Mouse (Mus musculus): Measurements from ENCODE around the gene Slc16a12.

Gene Slc16a12

DNA sequence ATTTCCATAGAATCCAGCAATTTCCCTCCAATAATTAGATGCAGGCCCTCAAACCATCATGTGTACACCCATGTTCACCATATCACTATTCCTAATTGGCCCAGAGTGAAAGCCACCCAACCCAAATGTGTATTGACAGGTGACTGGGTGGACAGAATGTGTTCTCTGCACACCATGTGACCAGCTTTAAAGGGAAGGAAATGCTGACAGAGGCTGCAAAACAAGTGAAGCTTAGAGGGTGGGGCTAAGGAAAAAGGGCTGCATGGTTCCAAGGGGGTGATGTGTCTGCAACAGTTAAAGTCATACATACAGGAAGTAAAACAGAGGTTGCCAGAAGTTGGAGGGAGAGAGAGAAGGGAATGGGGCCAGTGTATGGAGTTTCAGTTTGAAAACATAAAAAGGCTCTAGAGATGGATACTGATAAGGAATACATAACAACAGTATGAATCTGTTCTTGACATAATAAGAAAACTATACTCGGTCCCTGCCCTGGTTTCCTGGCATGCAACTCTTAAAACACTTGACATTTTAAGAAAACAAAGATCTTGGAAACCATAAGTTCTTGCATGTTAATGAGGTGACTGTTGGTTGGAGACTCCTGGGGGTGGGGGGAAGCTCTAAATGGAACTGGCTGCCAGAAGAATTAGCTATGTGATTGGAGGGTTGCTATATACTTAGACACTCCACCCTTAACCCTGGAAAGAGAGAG, 20.7 kb downstream of the Slc16a12 start:
- no peak for DNase-seq (ENCODE audit: low read depth, low spot score)

DNA sequence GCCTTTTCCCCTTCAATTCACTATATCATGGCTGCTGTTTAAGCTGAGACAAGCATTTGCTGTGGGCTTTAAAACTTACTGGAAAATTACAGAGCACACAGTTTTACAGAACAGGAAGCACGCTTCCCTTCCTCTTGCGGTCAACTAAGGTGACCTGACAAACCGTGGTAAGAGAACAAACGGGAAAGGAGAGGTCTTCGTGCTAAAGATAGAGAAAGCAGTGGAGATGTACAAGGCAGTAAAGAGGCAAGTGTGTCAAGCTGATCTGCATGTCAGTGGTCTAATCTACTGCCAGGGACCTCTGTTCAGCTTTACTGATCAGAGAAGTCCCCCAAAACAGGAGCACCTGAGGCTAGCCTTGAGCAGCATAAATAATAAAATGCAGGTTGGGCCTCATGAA, 21.7 kb downstream of the Slc16a12 start:
- no peak for DNase-seq (ENCODE audit: low read depth, low spot score)

DNA sequence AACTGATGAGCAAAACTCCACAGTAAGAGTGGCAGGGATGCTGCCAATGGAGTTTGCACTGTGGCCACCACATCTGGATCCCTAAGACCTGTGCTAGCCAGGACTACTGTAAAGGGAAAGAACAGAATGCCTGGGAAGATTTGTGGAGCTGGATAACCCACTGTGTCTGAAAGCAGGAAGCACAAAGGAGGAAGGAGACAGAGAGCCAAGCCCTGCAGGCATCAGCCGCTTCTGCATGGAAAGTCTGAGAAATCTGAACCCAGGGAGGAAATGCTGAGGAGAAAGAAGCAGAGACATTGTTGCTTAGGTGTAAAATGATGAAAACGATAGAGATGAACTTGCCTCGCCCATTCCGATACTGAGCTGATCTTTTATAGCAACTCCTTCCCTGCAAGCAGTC, 22.5 kb downstream of the Slc16a12 start:
- DNase-seq (ENCODE audit: low read depth, low spot score) = no peak

DNA sequence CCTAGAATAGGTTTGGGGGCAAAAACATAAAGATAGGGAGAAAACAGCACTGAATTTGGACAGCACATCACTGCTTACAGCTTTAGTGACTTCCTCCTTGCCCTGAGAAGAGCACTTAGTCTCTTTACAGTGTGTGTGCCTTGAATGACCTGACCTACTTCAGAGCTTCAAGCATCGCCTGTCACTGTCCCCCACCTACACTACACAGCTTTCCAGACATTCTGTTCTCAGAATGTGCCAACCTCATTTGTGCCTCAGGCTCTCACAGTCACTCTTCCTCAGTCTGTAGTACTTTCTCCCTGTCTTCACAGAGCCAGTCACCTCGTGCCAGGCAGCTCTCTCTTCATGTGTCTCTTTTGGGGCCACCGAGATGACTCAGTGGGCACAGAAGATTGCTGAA, 24.5 kb downstream of the Slc16a12 start:
- DNase-seq (ENCODE audit: low read depth, low spot score) = no peak

DNA sequence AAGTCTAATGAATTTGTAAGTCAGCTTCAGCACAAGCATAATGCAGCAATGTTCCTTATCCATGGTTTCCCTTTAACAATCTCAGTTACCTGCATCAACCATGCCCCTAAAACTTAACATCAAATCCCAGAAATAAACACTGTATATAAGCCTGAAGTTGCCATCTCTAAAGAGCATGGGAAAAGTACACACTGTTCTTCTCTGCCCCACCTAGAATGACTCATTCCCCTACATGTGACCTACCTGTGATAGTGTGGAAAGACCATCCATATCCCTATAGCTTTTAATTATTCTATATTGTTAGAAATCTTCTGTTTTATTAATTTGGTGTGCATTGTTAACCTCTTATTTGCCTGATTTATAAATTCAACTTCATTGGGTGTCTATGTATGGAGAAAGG, 27.0 kb downstream of the Slc16a12 start:
- no peak for DNase-seq (ENCODE audit: low read depth, low spot score)

DNA sequence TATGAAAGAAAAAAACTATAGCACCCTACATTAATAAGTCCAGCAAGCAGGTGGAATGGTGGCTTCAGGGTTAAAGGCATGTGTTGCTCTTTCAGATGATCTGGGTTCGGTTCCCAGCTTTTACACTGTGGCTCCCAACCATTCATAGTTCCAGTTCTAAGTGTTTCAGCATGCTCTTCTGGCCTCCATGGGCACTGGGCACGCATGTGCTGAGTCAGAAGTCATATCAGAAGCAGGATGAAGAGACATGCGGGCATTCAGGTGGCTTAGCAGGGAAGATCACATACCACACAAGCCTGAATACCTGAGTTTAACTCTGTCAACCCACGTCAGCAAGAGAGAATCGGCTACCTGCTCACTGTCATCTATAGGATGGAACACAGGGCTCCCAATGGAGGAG, 28.1 kb downstream of the Slc16a12 start:
- no peak for DNase-seq (ENCODE audit: low read depth, low spot score)

DNA sequence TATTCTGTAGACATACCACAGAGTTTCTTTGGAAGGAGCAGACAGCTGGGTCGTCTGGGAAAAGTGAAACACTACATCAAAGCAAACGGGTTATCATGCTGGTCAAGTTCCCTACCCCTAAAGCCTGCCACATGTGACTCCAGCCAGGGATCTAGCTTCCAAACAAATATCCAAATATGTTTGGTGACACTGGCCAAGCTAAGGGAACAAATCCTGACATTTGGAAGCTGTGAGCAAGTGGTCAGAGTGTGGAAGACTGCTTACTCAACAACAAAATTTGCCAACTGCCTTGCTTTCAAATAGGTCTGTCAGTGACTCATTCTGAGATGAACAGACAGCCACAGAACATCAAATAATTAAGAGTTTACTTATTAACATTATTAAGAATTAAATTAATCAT, 28.6 kb downstream of the Slc16a12 start:
- no peak for DNase-seq (ENCODE audit: low read depth, low spot score)

DNA sequence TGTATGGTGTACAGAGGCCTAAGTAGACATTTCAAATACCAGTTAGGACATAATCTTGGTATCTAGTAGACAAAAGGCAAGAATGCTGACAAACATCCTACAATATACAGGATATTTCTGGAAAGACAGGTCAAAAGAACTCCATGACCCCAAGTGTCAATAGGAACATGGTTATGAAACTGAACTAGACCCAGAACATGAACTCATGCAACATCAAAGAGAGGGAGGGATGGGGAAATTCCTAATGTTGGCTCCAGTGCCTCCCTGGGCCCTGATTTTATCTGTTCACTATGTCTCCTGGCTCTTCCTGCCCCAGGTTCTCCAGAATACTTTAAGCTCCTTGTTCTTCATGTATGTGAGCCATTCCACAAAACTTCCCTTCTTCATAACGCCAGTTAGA, 31.2 kb downstream of the Slc16a12 start:
- DNase-seq (ENCODE audit: low read depth, low spot score) = no peak

DNA sequence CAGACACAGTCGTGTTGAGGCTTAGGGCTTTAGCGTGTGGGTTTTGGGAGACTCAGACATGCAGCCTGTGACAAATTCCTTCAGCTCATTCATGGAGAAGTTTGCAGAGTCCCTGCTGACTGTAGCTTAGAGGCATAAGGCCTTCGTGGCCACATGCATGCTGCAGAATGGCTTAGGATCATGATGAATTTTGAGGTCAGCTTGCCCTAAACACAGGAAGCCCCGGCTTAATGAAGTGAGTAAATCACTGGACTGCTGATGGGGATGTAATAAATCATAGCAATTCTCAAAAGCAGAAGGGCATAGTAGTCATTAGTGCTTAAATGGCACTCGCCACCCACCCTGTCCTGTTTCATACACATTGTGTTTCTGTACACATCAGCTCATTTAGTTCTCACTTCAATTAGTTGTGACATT, 32.8 kb downstream of the Slc16a12 start:
- DNase-seq (ENCODE audit: low read depth, low spot score) = no peak

DNA sequence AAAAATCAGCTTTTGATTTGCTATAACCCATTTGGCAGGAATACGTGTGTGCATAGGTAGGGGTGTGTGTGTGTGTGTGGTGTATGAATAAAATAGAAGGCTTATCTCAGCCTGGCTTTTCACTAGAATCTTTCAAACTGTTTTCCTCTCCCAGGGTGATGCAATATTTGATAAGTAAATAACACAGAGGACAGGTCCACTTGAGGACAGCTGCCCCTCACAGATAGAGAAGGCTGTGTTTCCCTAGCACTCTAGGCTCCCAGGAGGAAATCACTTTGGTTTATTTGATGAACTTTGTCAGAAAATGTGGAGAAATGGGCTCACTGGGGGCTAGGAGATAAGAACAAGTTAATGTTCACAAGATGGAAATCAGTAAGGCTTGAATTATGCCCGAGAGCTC, 35.0 kb downstream of the Slc16a12 start:
- DNase-seq (ENCODE audit: low read depth, low spot score) = no peak

DNA sequence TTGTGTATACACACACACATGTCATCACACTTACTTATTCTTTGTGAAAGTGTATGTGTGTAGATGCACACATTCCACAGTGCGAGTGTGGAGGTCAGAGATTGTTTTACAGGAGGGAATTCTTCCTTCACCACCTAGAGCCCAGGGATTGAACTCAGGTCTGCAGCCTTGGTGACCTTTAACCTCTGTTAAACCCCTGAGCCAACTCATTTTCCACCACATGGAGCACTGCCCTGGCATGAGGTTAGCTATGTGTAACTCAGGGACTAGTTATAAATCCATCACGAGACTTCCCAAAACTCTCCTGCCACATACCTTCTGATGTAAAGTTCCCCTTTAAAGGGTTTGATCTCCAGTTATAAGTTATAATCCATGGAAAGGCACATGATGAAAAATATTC, 38.9 kb downstream of the Slc16a12 start:
- no peak for DNase-seq (ENCODE audit: low read depth, low spot score)

DNA sequence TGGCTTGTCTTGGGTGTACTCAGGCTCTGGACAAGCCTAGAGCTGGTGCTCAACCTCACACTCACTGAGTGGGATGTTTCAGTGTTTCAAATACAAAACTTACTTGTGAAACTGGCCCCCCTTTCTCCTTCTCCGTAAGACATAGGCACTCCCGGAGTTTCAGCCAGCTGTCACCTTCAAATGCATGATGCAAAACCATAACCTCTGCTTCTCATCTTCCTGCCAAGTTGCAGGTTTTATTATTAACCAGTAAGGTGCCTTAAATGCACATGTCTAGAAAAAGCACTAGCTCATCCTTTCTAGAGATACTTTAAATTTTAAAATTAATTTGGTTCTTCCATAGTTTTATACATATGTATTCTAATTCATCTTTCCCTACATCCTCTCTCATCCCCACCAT, 39.5 kb downstream of the Slc16a12 start:
- no peak for DNase-seq (ENCODE audit: low read depth, low spot score)

DNA sequence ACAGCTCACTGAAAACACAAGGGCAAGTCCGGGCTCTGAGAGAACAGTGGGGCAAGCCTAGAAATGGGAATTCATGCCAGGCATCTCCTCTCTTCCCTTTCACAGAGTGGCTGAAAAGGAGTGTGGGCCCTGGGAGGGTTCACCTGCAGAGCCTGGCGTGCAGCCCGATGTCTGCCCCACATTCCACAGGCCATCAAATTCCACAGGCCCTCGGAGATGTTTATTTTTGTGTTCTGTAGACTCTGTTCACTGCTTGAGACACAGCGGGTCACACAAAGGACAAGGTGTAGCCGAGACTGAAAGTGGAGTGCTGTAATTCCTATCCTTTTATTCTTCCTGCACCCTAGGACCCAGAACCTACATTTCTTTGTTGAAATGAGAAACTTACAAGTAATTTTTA, 40.8 kb downstream of the Slc16a12 start:
- DNase-seq (ENCODE audit: low read depth, low spot score) = no peak

DNA sequence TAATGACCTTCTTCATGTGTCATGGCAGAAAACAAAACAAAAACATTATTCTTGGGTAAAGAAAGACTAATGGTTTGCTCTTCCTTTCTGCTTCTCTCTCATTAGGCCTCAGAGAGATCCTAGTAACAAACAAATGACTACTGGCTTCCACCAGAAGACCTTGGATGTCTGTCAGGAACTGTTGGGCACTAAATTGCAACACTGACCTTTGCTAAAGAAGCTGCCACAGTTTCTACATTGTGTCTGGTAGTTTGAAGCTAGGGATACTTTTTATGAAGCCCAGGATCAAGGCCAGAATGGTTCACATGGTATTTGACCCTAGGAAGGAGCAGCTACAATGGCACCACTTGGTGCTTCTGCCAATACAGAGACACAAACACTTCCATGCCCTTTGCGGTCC, 41.9 kb downstream of the Slc16a12 start:
- DNase-seq (ENCODE audit: low read depth, low spot score) = no peak

DNA sequence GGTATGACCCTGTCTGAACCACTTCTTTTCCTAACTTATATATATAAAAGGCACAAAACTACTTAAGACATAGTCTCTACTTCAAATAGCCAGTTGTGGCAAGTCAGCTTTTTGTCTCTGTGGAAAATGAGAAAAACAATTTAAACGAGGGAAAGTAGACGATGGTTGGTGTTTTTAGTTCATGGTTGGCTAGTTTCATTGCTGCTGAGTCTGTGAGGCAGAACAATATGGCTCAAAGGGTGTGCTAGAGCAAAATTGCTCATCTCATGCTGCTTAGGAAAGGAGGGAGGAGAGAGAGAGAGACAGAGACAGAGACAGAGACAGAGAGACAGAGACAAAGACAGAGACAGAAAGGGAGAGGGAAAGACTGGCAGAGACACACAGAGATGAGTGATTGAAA, 47.8 kb downstream of the Slc16a12 start:
- no peak for DNase-seq (ENCODE audit: low read depth, low spot score)

DNA sequence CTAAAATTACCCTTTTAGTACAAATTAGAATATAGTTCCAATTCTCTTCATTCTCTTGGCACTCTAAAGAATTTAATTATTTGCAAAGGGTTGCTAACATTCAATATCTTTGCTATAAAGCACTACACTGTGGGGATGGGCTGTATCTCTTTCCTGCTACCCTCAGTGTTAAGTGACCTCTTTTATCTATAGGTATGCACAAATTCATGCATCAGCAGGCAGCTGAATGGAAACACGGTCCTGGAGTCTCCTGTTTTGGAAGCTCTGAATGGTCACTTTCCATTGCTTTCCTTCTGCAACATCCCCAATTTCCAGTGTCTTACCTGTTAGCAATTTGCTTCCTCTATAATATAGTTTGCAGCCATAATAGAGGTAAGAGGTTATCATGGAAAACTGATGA, 48.2 kb downstream of the Slc16a12 start:
- DNase-seq (ENCODE audit: low read depth, low spot score) = no peak

DNA sequence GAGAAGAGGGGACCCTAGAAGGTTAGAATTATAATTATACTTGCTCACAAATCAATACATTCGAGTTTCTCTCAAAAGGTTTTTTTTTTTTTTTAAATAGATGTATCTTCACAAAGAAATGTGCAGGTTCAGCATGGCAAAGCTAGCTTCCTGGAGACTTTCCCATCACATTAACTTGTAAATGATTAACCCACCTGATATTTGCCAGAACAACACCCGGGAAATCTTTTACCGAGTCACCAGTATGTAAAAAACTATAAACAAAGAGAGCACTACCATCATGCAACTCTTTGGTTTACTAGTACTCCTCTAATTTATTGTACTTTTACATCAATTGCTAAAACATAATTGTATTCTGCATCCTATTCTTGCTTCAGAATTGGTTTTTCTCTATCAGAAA, 48.7 kb downstream of the Slc16a12 start:
- no peak for DNase-seq (ENCODE audit: low read depth, low spot score)

DNA sequence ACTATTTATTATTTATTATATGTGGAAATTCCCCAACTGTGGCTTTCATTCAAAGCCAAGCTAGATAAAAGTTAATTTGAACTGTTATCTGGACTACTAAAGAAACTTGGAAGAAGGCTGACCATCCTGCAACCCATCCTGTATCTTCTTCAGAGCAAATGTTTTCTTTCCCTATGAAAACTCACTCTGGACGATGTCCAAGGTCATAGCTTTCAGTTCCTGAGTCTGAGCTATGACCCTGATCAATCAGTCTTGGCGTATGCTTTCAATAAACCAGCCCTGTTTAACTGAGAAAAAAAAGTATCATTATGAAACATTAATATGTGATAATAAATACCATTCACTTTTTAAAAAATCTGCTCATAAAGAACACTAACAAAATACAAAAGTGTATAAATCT, 49.6 kb downstream of the Slc16a12 start:
- DNase-seq (ENCODE audit: low read depth, low spot score) = no peak

DNA sequence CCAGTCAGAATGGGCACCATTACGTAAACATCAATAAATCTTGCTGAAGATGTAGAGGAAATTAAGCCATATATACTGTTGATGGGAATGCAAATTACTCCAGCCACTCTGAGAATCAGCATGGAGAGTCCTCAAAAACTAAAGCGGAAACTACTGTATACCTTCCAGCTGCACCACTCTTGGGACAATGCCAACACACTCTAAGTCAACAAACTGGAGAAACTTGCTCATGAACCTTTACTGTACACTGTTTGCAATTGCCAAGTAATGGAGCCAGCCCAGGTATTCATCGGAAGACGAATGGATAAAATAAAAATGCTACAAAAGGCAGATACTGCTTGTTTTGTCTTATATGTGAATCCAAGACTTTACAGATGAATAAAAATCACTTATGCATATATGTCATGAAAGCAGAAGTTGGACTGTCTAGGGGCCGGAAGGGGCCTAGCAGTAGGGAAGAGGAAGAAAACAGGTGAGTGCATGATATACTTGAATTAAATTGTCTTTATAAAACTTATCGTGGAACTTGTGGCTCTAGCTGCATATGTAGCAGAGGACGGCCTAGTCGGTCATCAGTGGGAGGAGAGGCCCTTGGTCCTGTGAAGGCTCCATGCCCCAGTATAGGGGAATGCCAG, 50.6 kb downstream of the Slc16a12 start:
- no peak for DNase-seq (ENCODE audit: low read depth, low spot score)

DNA sequence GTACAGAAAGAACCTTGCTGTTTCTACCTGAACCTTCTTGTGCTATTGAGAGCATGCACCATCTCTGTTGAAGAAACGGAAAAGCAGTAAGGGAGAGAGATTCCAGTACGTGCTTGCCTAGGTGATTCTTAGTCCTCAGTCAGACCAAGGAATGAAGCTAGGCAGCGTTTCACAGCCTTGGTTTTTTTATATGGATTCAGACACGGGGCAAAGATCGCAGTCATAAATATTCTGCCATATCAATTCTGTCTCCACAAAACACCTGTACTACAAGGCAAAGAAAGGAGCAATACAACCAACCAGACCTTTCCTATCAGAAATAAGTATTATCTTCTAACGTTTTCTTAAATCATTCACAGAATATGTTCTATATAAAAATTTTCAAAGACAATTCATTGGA, 55.7 kb downstream of the Slc16a12 start:
- DNase-seq (ENCODE audit: low read depth, low spot score) = no peak

DNA sequence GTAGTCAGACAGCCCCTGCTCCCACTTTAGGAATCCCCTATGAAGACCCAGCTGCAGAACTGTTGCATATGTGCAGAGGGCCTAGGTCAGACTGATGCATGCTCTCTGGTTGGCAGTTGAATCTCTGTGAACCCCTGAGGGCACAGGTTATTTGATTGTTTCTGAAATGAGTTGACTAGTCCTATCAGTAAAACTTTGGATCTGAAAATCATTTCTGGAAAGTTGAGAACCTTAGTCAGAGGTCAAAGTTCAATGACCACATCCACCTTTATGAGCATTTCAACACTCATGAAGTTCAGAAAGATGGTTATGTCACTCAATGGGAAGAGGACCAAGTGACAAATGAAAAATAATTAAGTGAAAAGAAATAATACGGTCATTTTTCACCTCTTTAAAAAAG, 61.6 kb downstream of the Slc16a12 start:
- DNase-seq (ENCODE audit: low read depth, low spot score) = no peak

DNA sequence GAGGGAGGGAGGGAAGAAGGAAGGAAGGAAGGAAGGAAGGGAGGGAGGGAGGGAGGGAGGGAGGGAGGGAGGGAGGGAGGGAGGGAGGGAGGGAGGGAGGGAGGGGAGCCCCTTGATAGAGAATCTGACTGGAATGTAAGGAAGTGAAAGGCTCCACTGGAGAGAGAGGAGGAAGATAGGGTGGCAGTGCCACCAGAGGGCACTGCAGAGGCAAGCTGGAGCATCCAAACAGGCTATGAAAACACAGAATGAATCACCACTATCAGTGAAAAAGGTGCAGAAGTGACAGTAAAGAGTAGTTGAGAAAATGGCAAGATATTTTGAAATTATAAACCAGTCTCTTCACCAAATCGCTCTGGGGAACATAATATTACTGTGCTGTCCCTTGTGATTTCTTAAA, 62.2 kb downstream of the Slc16a12 start:
- DNase-seq (ENCODE audit: low read depth, low spot score) = no peak

DNA sequence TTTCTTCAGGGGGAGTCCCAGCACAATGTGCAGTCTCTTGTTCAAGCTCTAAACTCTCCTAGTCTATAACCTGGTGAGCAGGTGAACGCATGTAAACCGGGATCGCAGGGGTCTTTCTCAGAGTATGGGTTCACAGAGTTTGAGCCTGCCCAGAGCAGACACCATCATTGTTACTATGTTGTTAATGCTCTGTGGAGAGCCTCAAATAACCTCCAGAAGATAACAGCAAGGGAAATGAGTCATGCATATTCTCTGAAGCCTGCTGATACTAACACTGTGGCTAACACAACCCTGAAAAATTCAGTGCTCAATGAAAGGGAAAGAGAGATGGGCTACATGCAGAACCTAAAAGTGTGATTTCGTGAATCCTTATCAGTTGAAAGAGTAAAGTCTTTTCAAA, 68.7 kb downstream of the Slc16a12 start:
- no peak for DNase-seq (ENCODE audit: low read depth, low spot score)

DNA sequence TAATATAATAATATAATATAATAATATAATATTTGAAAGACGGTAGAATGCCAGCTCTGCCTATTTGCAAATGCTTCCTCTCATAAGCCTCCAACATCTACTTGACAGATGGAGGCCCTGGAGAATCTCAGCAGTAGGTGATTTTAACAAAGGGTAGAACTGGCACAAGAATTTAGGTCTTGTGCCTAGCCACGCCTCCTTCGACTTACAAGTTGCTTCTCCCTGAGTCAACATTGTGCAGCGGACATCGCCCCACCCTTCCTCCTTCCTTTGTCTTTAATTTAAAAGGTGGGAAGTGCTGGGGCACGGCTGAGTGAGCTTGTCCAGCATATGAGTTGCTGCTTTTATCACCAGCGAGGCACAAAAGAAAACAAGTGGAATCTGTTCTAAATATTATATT, 73.6 kb downstream of the Slc16a12 start:
- DNase-seq (ENCODE audit: low read depth, low spot score) = no peak
